Mouse (Mus musculus): ENCODE data around the gene Hist1h2bg.
"Not testable (repeated sequence)": the region's sequence is repeated elsewhere in the genome, so short reads cannot be mapped to it uniquely, and the experiment has no call there.

Gene Hist1h2bg

DNA sequence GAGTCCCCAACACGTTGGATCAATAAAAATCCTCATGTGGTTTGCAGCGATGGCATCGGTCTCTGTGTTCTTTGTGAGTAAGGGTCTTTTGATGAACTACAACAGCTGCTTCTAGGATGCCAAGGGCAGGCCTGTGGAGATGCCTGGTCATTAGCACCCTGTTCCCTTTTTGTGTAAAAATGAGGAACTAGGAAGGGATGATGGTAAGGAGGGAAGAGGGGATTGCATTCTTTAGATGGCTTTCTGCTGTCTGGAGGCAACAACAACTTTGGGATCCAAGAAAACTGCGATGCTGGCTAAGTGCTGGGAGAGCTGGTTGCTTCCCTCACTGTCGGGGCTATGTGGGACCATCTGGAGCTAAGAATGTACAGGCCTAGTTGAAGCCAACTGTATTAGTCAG, 32.9 kb upstream of the Hist1h2bg start:
- no peak for DNase-seq (ENCODE audit: low read depth, low spot score)

GRCm38 (mm10) chr13:23539821-23540220, 31.4 kb upstream of the Hist1h2bg start:
- not testable (repeated sequence) for DNase-seq (ENCODE audit: low read depth, low spot score)

GRCm38 (mm10) chr13:23541497-23541896, 29.7 kb upstream of the Hist1h2bg start:
- DNase-seq (ENCODE audit: low read depth, low spot score) = no peak

DNA sequence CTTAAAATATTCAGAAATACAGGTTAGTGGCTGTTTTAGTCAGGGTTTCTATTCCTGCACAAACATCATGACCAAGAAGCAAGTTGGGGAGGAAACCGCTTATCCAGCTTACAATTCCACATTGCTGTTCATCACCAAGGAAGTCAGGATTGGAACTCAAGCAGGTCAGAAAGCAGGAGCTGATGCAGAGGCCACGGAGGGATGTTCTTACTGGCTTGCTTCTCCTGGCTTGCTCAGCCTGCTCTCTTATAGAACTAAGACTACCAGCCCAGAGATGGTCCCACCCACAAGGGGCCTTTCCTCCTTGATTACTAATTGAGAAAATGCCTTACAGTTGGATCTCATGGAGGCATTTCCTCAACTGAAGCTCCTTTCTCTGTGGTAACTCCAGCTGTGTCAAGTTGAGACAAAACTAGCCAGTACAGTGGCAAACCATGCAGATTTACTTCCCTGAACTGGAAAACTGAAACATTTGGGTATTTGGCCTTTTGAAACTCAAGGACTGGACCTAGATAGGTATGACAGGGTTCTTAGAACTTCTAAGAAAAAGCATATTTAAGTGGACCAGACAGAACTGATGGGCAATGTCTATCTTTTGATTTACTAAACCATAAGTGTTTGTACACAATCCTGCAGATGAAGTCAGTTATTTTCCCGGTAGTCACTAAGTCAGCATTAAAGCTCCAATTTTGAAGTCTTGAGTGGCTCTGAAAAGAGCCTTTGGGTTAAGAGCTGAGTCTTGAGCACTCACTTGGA, 28.8 kb upstream of the Hist1h2bg start:
- DNase-seq (ENCODE audit: low read depth, low spot score) = not testable (repeated sequence)

DNA sequence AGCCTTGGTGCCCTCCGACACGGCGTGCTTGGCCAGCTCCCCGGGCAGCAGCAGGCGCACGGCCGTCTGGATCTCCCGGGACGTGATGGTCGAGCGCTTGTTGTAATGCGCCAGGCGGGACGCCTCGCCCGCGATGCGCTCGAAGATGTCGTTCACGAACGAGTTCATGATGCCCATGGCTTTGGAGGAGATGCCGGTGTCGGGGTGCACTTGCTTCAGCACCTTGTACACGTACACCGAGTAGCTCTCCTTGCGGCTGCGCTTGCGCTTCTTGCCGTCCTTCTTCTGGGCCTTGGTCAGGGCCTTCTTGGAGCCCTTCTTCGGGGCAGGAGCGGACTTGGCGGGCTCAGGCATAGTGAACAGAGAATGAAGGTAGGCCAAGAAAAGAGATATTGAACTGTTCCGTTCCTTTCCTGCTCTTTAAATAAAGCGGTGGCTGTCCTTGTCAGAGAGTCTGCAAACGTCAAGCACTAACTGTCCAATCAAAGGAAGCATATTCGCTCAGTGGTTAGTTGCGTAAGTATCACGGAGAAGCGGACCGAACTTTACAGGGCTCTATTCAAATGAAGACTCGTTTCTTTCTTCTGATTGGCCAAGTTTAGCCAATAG, 28.1 kb upstream of the Hist1h2bg start, which contains the start of gene Hist1h2bh:
Hist1h2bh (minus strand) TSS at position 394 of the 609 bp plus-strand sequence.
- DNase-seq (ENCODE audit: low read depth, low spot score) = peak; percentile 97

DNA sequence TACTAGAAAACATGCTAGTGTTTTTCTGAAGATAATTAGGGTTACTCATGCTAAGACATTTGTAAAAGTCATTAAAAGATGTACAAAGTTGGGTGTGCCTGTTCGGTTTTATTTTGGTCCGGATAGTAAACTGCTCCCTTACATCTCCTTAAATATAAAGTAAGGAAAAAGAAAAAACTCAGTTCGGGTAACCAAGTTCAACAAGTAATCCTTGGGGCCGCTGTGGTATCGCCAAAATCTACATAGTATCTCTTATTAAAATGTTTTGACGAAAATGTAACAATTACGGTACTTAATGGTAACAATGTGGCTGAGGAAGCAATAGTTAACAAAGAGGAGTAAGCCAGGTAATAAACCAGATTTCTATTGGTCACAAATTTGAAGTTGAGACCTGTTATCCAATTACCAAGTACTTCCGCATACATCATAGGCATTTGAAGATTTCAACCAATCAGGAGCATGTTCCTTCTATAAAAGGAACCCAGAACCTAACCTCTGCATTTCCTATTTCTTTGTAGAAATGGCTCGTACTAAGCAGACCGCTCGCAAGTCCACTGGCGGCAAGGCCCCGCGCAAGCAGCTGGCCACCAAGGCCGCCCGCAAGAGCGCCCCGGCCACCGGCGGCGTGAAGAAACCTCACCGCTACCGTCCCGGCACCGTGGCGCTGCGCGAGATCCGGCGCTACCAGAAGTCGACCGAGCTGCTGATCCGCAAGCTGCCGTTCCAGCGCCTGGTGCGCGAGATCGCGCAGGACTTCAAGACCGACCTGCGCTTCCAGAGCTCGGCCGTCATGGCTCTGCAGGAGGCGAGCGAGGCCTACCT, 27.0 kb upstream of the Hist1h2bg start, which contains the start of gene Hist1h3f:
Hist1h3f (plus strand) TSS at position 88 of the 822 bp plus-strand sequence.
- DNase-seq (ENCODE audit: low read depth, low spot score) = peak; percentile 96

DNA sequence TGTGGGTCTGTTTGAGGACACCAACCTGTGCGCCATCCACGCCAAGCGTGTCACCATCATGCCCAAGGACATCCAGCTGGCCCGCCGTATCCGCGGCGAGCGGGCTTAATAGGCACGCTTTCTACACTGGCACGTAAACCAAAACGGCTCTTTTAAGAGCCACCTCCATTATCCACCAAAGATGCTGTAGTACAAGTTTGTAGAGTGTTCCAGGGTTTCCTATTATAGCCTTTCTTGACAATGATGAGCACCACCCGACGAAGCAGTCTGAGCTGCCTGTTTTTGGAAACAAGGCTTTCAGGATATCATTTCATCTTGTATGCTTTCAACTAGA, 26.4 kb upstream of the Hist1h2bg start:
- DNase-seq (ENCODE audit: low read depth, low spot score) = not testable (repeated sequence)

DNA sequence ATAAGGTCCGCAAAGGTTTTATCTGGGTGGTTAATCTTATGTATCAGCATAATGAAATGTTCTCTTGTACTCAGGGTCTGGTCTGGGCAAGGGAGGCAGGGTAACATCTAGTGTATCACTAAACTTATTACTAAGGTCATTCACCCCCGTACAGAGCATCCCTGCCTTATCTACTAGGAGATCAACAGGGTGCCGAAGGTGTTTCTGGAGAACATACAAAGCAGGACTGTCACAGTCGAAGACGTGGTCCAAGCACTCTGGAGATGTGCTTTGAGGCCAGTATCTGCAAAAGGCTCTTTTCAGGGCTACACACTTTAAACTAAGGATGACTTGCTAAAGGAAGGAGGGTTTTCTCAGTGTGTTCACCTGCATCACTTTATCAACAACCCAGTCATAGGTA, 24.5 kb upstream of the Hist1h2bg start:
- no peak for DNase-seq (ENCODE audit: low read depth, low spot score)

- no peak for DNase-seq (ENCODE audit: low read depth, low spot score)
Measured at GRCm38 (mm10) chr13:23550761-23551145, 20.4 kb upstream of the Hist1h2bg start.

DNA sequence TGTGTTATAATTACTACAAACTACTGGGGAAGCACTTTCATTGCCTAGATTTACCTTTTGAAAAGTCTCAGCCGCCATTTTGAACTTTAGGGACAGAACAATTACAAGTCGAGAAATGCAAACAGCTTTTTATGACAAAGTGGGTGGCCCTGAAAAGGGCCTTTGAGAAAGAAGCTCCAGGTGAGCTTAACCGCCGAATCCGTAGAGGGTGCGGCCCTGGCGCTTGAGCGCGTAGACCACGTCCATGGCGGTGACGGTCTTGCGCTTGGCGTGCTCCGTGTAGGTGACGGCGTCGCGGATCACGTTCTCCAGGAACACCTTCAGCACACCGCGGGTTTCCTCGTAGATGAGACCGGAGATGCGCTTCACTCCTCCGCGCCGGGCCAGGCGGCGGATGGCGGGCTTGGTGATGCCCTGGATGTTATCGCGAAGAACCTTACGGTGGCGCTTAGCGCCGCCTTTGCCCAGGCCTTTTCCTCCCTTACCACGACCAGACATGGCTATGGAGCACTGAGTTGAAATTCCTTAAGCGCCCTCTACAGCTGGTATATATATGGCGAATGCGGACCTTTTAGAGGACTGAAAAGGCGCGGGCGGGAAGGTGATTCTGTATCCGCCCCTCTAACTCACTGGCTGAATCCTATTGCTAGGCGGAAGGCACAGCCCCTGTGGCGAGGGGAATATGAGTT, 19.9 kb upstream of the Hist1h2bg start, which contains the start of gene Hist1h4f:
Hist1h4f (minus strand) TSS at position 503 of the 689 bp plus-strand sequence.
- DNase-seq (ENCODE audit: low read depth, low spot score) = peak; percentile 98

GRCm38 (mm10) chr13:23551931-23552914, 19.0 kb upstream of the Hist1h2bg start:
- no peak for DNase-seq (ENCODE audit: low read depth, low spot score)

- DNase-seq (ENCODE audit: low read depth, low spot score) = no peak
Measured at GRCm38 (mm10) chr13:23552962-23553361, 18.2 kb upstream of the Hist1h2bg start, which contains the start of gene Hist1h1d. Gene Hist1h1d, plus strand, starts transcription at chr13:23553262.

DNA sequence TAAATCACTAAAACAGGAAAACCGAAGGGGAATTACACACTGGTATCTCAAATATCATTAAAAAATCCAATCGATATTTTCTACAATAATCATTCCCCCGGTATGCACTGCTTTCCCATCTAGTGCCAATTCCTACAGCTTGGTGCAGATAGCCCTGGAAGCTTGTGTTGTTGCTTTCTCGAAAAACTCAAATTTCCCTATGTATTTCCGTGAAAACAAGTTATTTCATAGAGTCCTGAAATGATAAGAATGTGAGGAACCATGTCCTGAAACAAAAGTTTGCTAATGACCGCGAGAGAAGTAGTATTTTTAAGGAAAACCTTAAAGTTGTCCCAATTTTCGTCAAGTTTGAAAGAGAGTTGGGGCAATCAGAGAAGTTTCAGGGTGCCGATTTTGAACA, 16.8 kb upstream of the Hist1h2bg start:
- no peak for DNase-seq (ENCODE audit: low read depth, low spot score)

GRCm38 (mm10) chr13:23554925-23555838, 16.0 kb upstream of the Hist1h2bg start:
- DNase-seq (ENCODE audit: low read depth, low spot score) = peak; percentile 94

DNA sequence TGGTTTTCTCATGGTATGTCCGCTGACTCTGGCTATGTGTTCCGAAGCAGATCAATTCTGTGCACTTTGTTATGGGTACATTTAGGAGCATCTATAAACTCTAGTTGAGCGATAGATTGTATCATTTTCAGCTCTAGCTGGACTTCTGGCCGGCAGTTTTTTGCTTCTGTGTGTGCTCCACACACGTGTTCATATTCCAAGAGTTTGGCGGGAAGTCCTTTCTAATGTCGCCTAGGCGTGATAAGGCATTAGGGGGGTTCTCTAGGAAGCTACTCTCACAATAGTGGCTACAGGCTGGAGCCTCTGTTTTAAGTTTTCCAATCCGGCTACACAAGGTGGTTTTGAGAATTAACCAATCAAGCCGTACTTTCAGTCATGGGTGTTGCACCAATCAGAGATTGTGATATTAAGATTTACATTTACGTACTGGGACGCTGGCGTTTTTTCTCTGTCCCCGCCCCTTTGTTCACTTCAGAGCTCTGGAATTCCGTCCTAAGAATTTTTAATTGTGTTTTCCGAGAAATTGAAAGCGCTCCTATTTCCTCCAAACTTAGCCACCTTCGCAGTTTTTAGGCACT, 15.3 kb upstream of the Hist1h2bg start:
- DNase-seq (ENCODE audit: low read depth, low spot score) = peak; percentile 99

DNA sequence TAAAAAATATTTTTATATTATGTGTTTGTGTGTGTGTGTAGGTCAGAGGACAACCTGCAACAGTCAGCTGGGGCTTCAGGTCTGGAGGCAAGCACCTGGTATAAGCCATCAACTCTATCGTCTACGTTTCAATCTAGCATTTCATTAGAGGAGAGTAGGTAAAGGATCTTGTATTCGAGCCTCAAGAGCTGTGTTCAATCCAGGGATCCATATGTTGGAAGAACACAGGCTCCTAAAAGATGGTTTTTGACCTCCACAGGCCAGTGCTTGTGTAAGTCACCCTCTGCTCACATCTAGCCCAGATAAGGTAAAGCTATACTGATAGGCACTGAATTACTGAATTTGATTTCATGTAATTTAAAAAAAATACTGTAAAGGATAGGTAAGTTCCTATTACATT, 14.3 kb upstream of the Hist1h2bg start:
- no peak for DNase-seq (ENCODE audit: low read depth, low spot score)

DNA sequence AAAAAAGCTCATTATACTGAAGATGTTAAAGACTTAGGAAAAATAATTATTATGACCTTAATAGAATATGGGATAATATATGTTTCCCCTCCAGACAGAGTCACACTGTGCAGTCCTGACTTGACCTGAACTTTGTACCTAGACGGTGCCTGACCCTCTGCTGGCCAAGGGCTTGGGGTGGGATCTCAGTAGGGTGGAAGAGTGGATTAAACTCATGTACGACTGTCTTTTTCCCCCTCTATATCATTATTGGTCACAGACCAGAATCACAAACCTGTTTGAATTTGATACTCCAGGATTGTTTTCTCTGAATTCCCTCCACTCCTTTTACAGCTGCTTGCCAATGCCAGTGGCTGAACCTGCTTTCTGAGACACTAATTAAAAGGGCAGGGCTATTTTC, 10.5 kb upstream of the Hist1h2bg start:
- not testable (repeated sequence) for DNase-seq (ENCODE audit: low read depth, low spot score)

DNA sequence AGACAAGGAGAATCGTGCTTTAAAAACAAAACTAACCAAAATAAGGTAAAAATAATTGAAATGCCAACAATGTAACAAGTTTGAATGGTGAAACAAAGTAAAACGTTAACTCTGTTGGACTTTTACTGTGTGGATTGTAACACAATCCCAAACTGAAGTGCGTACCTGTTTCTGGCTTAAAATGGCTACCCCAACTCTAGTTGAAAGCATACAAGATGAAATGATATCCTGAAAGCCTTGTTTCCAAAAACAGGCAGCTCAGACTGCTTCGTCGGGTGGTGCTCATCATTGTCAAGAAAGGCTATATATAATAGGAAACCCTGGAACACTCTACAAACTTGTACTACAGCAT, 9.7 kb upstream of the Hist1h2bg start:
- DNase-seq (ENCODE audit: low read depth, low spot score) = not testable (repeated sequence)
